Mouse (Mus musculus) kidney, embryonic 14.5 days (tissue): ENCODE results near the gene Fosl2. TPM values are rescaled to one million over a fixed set of nuclear protein-coding genes. Genes with fewer than 3 reads are reported as not detected.

Experiments used
- ATAC-seq: fragments of 200-750 bp; cut with Nextera tagmentation; 2 replicates; pipeline ENCODE4 v1.8.0; 2017; ENCODE audit warnings: moderate number of reproducible peaks, mild to moderate bottlenecking, moderate TSS enrichment, moderate library complexity; ENCODE audit not compliant: low FRiP score, low TSS enrichment
- H3K27ac ChIP-seq: fragments of 300-500 bp; sonication (generic); 2 replicates; pipeline ENCODE4 v1.5.1; 2014; ENCODE audit warnings: low read depth, mild to moderate bottlenecking, low read length, moderate library complexity, mixed read lengths
- H3K27me3 ChIP-seq: fragments of 300-500 bp; sonication (generic); 2 replicates; pipeline ENCODE4 v1.6.1; 2014; ENCODE audit warnings: mild to moderate bottlenecking, low read length; ENCODE audit not compliant: control insufficient read depth, insufficient read depth
- H3K36me3 ChIP-seq: fragments of 300-500 bp; sonication (generic); 2 replicates; pipeline ENCODE4 v1.6.1; 2014; ENCODE audit warnings: low read length, mixed read lengths; ENCODE audit not compliant: control insufficient read depth, insufficient read depth
- H3K4me1 ChIP-seq: fragments of 300-500 bp; sonication (generic); 2 replicates; pipeline ENCODE4 v1.6.1; 2014; ENCODE audit warnings: low read length, mixed read lengths; ENCODE audit not compliant: control insufficient read depth, insufficient read depth
- H3K4me2 ChIP-seq: fragments of 300-500 bp; sonication (generic); replicated peaks from 2 replicates; pipeline ENCODE4 v1.6.1; 2014; ENCODE audit warnings: low read depth, mild to moderate bottlenecking, low read length
- H3K4me3 ChIP-seq: fragments of 300-500 bp; sonication (generic); 2 replicates; pipeline ENCODE4 v1.5.1; 2014; ENCODE audit warnings: mild to moderate bottlenecking, low read length
- H3K9ac ChIP-seq: fragments of 300-500 bp; sonication (generic); 2 replicates; pipeline ENCODE4 v1.6.1; 2014; ENCODE audit warnings: low read depth, mild to moderate bottlenecking, low read length, moderate library complexity
- H3K9me3 ChIP-seq: fragments of 300-500 bp; sonication (generic); 2 replicates; pipeline ENCODE4 v1.6.1; 2016; ENCODE audit warnings: low read length; ENCODE audit not compliant: control insufficient read depth
- WGBS: fragments of 180-500 bp; shearing (Covaris S2); extraction: QIAGEN DNeasy Blood & Tissue Kit; methylation state at CpG from one replicate; pipeline ENCODE4 v1.1.7; 2014; 5-methylcytosine and 5-hydroxymethylcytosine counted together
- polyA plus RNA-seq: library from polyadenylated mRNA; unstranded; fragments of >200 nt; fragmentation: Nextera tagmentation; extraction: Ambion mirVana; gene quantifications from 2 replicates; pipeline ENCODE4 v1.2.1, GENCODE M21; 2014

Fosl2 gene
- polyA plus RNA-seq = 7.0 and 7.1 TPM in 2 replicates

- Histone ChIP-seq H3K9me3 (no peaks in the 10 kb centered on the region), H3K4me2 (peak within 1 kb of the TSS; percentile 88), H3K4me3 (peak within 1 kb of the TSS; percentile 74), H3K4me1 (peaks cover 19% of the 10 kb centered on the region; the same call in 1 of the 2 replicates), H3K27ac (peak within 1 kb of the TSS; percentile 98), H3K27me3 (no peaks in the 10 kb centered on the region), H3K36me3 (no peaks in the 10 kb centered on the region), H3K9ac (peak within 1 kb of the TSS; percentile 84)
- peak; percentile 86 for ATAC-seq
- WGBS = under 1% methylated on average over 84 of the region's 85 CpGs
These were observed at the start of gene Fosl2 for GRCm38 (mm10) chr5:32135336-32136206. TSS of gene Fosl2 (plus strand) at chr5:32135801.

- ATAC-seq = no peak
- H3K36me3 ChIP-seq = no peaks in the 10 kb centered on the region
- WGBS = 93% methylated on average over 2 of the region's 2 CpGs
- H3K4me2 ChIP-seq = no peak overlapping the region
- no peak overlapping the region for H3K27ac ChIP-seq
- no peak overlapping the region for H3K4me3 ChIP-seq
- no peak overlapping the region for H3K9ac ChIP-seq
- H3K4me1 ChIP-seq = peaks cover 3% of the 10 kb centered on the region; the same call in 1 of the 2 replicates
- no peaks in the 10 kb centered on the region for H3K9me3 ChIP-seq
- H3K27me3 ChIP-seq = no peaks in the 10 kb centered on the region
These were observed 49.6 kb upstream of the Fosl2 start for GRCm38 (mm10) chr5:32085971-32086370.

- Histone ChIP-seq H3K9me3 (no peaks in the 10 kb centered on the region), H3K4me1 (peaks cover 3% of the 10 kb centered on the region; the same call in 1 of the 2 replicates), H3K9ac (no peak overlapping the region), H3K36me3 (no peaks in the 10 kb centered on the region), H3K27ac (no peak overlapping the region), H3K27me3 (no peaks in the 10 kb centered on the region), H3K4me3 (no peak overlapping the region), H3K4me2 (no peak overlapping the region)
- no peak for ATAC-seq
- 76% methylated on average over 6 of the region's 6 CpGs for WGBS
These were observed 49.0 kb upstream of the Fosl2 start for GRCm38 (mm10) chr5:32086526-32087090.

- Histone ChIP-seq H3K4me2 (no peak overlapping the region), H3K27me3 (no peaks in the 10 kb centered on the region), H3K4me3 (no peak overlapping the region), H3K9ac (no peak overlapping the region), H3K36me3 (no peaks in the 10 kb centered on the region), H3K4me1 (peaks cover 3% of the 10 kb centered on the region; the same call in 1 of the 2 replicates), H3K9me3 (no peaks in the 10 kb centered on the region), H3K27ac (no peak overlapping the region)
- 37% methylated on average over 5 of the region's 5 CpGs for WGBS
- ATAC-seq = no peak
These were observed 46.1 kb upstream of the Fosl2 start for GRCm38 (mm10) chr5:32089481-32089880.

- no peak overlapping the region for H3K4me2 ChIP-seq
- no peak for ATAC-seq
- no peak overlapping the region for H3K4me3 ChIP-seq
- H3K4me1 ChIP-seq = peaks cover 3% of the 10 kb centered on the region; the same call in 1 of the 2 replicates
- no peak overlapping the region for H3K27ac ChIP-seq
- H3K27me3 ChIP-seq = no peaks in the 10 kb centered on the region
- no peaks in the 10 kb centered on the region for H3K9me3 ChIP-seq
- no peak overlapping the region for H3K9ac ChIP-seq
- H3K36me3 ChIP-seq = no peaks in the 10 kb centered on the region
These were observed 43.3 kb upstream of the Fosl2 start for GRCm38 (mm10) chr5:32092281-32092680.

GRCm38 (mm10) chr5:32098691-32099090 lies 36.9 kb upstream of the Fosl2 start:
- H3K9ac ChIP-seq = no peak overlapping the region

GRCm38 (mm10) chr5:32102484-32102883 lies 33.1 kb upstream of the Fosl2 start:
- WGBS = 27% methylated on average over 5 of the region's 5 CpGs
- no peaks in the 10 kb centered on the region for H3K9me3 ChIP-seq
- H3K4me3 ChIP-seq = no peak overlapping the region
- H3K27ac ChIP-seq = no peak overlapping the region
- H3K9ac ChIP-seq = no peak overlapping the region
- peaks cover 11% of the 10 kb centered on the region; the same call in 1 of the 2 replicates for H3K4me1 ChIP-seq
- H3K36me3 ChIP-seq = no peaks in the 10 kb centered on the region
- ATAC-seq = 0 out of 2 replicates have a peak, but pooled peaks have one; percentile 25
- no peaks in the 10 kb centered on the region for H3K27me3 ChIP-seq
- no peak overlapping the region for H3K4me2 ChIP-seq

More at GRCm38 (mm10) chr5:32098691-32099090, 36.9 kb upstream of the Fosl2 start:
- Histone ChIP-seq H3K4me1 (peaks cover 11% of the 10 kb centered on the region; the same call in 1 of the 2 replicates), H3K4me3 (no peak overlapping the region), H3K27me3 (no peaks in the 10 kb centered on the region), H3K27ac (no peak overlapping the region), H3K36me3 (no peaks in the 10 kb centered on the region), H3K4me2 (no peak overlapping the region), H3K9me3 (no peaks in the 10 kb centered on the region)
- no peak for ATAC-seq
- 86% methylated on average over 3 of the region's 3 CpGs for WGBS

GRCm38 (mm10) chr5:32102971-32103431 lies 32.6 kb upstream of the Fosl2 start:
- H3K4me1 ChIP-seq = peaks cover 11% of the 10 kb centered on the region; the same call in 1 of the 2 replicates
- no peaks in the 10 kb centered on the region for H3K36me3 ChIP-seq
- H3K4me3 ChIP-seq = no peak overlapping the region
- ATAC-seq = no peak
- H3K27ac ChIP-seq = no peak overlapping the region
- H3K4me2 ChIP-seq = no peak overlapping the region
- no peaks in the 10 kb centered on the region for H3K9me3 ChIP-seq
- 72% methylated on average over 6 of the region's 6 CpGs for WGBS
- H3K27me3 ChIP-seq = no peaks in the 10 kb centered on the region
- no peak overlapping the region for H3K9ac ChIP-seq

- Histone ChIP-seq H3K9me3 (no peaks in the 10 kb centered on the region), H3K9ac (no peak overlapping the region), H3K4me2 (no peak overlapping the region), H3K4me1 (peaks cover 11% of the 10 kb centered on the region; the same call in 1 of the 2 replicates), H3K4me3 (no peak overlapping the region), H3K27me3 (no peaks in the 10 kb centered on the region), H3K36me3 (no peaks in the 10 kb centered on the region), H3K27ac (no peak overlapping the region)
- WGBS = 87% methylated on average over 1 of the region's 1 CpGs
- no peak for ATAC-seq
These were observed 32.1 kb upstream of the Fosl2 start for GRCm38 (mm10) chr5:32103545-32103944.
